Mouse (Mus musculus) cerebellum, adult 11 months (tissue): ENCODE measurements at regions not wholly inside any gene's neighbourhood (a gene's known extent, or its start where the extent isn't known, plus 50 kb on each side); places are given as distances from the start of the nearest gene placed in this dataset.

Experiments
- DNase-seq: peaks from one replicate; pipeline ENCODE4 v3.0.0; 2022

DNA sequence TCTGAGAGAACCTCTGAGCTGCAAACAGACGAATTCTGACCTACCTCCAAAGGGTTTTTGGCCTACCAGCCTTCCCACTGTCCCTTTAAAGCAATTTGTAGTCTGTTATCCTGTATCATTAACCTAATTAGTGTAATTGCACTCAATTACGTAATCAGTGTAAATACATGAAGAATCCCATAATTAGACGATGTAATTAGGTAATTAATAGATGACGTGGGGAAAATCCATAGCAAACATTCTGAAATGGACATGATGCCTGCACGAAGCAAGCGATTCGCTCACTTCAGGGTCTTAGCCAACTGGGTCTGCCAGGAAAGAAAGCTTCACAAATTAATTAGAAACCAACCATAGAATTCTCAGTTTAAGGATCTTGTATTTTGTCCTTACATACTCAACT lies 55.4 kb upstream of the Pbx1 start:
- no peak for DNase-seq

DNA sequence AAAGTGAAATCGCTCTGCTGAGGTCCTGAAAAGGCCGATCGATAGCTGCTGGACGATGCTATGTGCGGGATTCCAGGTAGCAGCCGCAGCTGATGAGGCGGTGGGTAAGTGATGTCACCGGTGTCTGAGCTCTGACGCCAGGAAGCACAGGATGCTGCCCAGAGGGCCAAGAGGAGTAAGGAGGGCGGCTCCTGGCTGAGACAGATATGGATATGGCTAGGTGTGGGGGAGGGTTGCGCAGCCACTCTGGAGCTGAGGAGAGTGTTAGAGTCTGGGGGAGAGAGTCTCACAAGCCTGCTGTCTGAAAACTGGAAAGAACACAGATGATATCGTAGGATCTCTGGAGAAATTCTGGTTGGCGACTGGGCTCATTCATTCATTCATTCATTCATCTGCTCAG lies 51.6 kb upstream of the Pbx1 start:
- no peak for DNase-seq
